Mouse (Mus musculus): ENCODE data around the gene Nutf2-ps1. TPM values are rescaled to one million over a fixed set of nuclear protein-coding genes. Genes with fewer than 3 reads are reported as not detected.
"Not testable (repeated sequence)": the region's sequence is repeated elsewhere in the genome, so short reads cannot be mapped to it uniquely, and the experiment has no call there.

Gene Nutf2-ps1
- total RNA-seq (2021) = 10 to 100 TPM; 76.4 to 81.0 TPM
- long read RNA-seq, experiment 1, transcript Nutf2-ps1-201 (1 exons, 901 nt) = major isoform, 27 of 27 reads
- long read RNA-seq, experiment 1, partial matches to known transcripts = 0 of 27 reads
- long read RNA-seq, experiment 1, other reads (novel, unspliced or antisense) = 0 of 27 reads
- long read RNA-seq, experiment 2, transcript Nutf2-ps1-201 (1 exons, 901 nt) = major isoform, 13 of 13 reads
- long read RNA-seq, experiment 2, partial matches to known transcripts = 0 of 13 reads
- long read RNA-seq, experiment 2, other reads (novel, unspliced or antisense) = 0 of 13 reads

- DNase-seq = not testable (repeated sequence)
Observed at GRCm38 (mm10) chr19:53588968-53589367, at the start of gene Nutf2-ps1. TSS of gene Nutf2-ps1 (minus strand) at chr19:53589068.

- no peak for DNase-seq
Observed at GRCm38 (mm10) chr19:53638041-53638440, 49.2 kb upstream of the Nutf2-ps1 start.

GRCm38 (mm10) chr19:53621681-53622080 lies 32.8 kb upstream of the Nutf2-ps1 start:
- DNase-seq = no peak

DNA sequence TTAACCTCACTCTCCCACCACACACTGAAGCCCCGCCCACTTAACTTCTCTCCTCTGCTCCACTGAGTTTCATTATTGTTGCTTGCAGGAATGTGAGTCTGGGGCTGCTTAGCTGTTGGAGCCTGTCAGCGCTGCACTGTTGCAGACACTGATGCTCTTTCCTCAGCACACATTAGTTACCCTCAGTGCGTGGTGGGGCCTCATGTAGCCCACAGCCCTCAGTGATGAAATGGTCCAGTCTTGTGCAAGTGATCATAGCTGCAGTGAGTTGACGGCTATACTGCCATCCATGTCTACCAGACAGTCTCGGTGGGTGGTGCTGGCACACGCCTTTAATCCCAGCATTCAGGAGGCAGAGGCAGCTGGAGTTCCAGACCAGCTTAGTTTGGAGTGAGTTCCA lies 20.1 kb upstream of the Nutf2-ps1 start:
- no peak for DNase-seq

DNA sequence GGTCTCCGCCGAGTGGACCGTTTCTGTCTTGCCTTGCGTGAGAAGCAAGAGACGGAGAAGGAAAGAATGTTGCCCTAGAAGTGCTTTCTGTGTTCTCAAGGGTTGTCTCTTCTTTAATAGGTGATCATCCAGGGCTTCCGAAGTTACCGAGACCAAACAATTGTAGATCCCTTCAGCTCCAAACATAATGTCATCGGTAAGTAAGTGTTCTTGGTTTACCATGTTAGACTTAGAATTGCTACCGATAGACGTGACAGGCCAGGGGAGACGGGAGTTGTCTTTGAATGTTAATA lies 12.4 kb upstream of the Nutf2-ps1 start:
- no peak for DNase-seq

- DNase-seq = peak; percentile 72
Observed at GRCm38 (mm10) chr19:53600549-53601362, 11.9 kb upstream of the Nutf2-ps1 start.

DNA sequence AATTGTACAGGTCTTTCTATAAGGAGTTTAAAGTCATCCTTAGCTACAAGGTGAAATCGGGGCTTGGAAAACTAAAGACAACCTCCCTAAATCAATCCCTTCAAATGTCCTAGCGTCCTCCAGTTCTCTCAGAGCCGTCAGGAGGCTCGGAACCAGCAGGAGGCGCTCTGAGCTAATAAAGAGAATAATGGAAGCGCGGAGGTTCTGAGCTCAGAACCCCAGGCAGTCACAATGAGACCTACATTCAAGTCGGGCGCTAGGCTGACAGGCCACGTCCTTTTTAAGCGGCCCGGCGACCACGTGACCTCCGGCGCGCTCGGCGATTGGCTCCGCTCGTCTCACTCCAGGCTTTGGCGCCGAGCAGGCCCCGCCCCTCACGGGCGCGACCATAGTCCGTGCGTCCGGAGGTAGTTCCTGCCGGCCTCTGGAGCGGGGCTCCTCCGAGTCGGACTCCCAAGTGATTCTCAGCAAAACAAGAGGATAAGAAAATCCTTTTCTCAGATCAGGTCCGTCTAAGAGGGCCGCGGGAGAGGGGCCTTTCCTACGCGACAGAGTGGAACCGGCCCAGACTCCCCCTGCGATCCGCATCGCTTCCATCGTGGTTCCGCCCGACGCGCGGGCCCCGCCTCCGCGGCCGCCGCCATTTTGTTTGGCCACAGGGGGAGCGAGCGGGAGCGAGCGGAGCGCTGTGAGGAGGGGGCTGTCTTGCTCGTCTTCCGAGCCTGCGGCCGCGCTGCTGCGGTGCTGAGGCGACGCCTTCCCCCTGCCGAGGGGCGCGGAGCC lies 11.1 kb upstream of the Nutf2-ps1 start, which contains the start of gene Smc3:
TSS of gene Smc3 (plus strand) at position 642 of the 783 bp plus-strand sequence.
- DNase-seq = peak; percentile 100

DNA sequence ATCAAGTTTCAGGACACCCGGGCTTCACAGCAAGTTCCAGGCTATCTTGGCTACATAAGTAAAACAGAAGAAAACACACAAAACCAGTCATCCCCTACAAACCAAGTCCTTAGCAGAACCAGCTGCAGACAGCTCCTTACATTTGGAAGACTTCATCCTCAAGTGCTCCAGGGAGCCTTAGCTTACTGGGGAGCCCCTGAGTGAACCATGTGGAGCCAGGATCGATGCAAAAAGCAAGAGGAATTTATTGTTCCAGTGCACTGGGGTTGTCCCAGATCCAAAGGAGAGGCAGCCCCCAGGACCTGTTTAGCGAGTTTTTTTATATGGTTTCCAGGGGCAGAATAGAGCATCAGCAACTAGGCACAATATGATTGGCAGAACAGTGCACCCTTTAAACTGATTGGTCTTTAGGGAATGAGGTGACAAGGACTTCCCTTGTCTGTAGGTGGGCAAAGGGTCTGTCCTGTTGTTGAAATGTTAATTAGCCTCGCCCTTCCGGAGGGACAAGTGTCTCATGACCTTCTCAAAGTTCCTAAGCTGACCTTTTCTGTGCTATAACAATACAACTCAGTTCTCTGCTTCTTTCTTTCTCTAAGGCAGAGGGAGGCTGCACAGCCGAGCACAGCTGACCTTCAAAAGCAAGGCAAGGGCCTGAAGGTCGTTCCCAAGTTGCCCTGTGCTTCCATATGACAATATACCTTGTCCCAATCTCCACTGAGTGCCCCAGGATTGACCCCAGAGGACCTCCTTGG lies 8.0 kb upstream of the Nutf2-ps1 start:
- DNase-seq = no peak

DNA sequence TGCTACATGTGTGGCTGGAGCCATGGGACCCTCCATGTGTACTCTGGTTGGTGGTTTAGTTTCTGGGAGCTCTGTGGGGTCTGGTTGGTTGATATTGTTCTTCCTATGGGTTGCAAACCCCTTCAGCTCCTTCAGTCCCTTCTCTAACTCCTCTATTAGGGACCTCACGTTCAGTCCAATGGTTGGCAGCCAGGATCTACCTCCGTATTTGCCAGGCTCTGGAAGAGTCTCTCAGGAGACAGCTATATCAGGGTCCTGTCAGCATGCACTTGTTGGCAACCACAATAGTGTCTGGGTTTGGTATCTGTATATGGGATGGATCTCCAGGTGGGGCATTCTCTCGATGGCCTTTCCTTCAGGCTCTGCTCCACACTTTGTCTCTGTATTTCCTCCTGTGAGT lies 1.2 kb downstream of the Nutf2-ps1 start:
- not testable (repeated sequence) for DNase-seq

DNA sequence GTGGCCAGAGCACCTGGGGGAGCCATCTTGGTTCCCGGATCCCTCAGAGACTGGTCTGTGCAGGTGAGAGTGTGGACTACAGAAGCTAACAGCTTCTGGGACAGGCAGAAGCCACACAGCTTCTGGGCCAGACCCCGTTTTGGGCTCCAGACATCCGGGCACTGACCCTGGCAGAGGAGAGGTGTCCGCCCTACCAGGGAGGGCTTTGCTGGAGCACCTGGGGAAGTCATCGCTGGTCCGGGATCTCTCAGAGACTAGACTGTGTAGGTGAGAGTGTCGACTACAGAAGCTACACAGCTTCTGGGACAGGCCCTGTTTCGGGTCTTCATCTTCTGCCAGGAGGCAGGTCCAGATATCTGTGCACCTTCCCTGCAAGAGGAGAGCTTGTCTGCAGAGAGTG lies 8.6 kb downstream of the Nutf2-ps1 start:
- DNase-seq = not testable (repeated sequence)

DNA sequence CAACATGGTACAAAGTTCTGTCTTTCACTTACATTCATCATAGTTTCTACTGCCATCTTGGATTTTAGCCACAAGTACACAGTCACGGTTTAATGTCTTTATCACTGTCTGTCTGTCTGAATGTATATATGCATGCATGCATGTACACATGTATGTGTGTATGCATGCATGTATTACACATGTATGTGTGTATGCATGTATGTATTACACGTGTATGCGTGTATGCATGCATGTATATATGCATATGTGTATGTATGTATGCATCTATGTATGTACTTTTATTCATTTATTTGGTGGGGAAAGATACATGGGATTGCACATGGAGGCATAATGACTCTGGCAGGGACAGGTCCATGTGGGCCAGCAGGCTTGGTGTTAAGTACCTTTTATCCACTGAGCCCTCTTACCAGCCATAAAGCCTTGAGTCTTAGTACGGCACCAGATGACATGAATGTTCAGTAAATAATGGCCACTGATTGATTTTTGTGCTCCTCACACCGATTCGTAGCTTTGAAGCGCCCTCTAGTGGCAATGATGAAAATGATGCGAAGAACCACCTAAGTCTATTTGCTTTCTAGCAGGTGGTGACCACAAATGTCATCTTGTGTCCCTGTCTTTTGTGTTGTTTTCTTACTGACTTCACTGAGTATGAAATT lies 10.1 kb downstream of the Nutf2-ps1 start:
- peak; percentile 70 for DNase-seq

DNA sequence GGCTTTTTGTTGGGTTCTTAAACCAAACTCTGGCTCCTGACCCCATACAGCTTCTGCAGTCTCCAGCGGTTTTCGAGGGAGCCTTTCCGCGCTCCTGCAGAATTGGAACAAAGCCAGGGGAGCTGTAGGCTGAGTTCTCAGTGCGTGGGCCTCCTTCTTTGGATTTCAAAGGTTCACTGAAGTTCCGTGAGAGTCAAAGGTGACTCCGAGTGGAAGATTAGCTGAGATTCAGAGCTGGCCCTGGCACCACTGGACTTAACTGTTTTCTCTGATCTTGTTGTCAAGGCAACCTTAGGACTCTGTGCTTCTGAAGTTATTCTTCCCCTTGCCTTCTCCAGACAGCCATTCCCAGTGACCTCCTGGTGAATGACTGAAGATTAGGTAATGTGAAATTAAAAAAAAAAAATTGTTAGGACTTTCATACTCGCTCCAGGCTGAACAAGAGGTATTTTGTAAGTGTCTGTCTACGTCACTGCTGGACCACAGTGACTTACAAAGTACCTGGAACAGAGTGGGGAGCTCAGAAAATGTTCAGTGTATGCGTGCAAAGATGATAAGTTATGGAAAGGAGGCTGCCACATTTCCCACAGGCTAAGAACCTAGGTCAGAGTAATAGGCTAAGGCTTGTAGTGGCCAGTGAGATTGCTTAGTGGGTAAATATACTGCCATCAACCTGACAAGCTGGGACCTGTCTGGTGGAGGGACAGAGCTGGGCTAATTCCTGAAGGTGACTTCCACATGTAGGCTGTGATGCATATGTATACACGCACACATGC lies 11.7 kb downstream of the Nutf2-ps1 start:
- DNase-seq = no peak

DNA sequence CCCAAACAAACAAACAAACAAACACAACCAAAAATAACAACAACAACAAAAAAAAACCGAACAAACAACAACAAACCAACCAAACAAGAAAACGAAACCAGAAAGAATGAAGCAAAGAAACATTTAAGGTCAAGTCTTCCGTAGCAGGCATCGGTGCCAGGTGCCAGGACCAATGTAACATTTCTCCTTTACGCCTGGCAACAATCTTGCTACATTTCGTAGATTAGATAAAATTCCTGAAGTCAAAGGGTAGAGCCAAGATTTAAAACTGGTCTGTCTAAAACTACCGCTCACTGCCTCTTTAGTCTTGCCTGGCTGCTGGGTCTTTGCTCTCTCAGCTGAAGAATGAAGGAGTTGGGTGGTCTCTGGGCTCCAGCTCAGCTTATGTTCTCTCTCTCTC lies 12.8 kb downstream of the Nutf2-ps1 start:
- DNase-seq = no peak

- no peak for DNase-seq
Observed at GRCm38 (mm10) chr19:53575296-53576010, 13.4 kb downstream of the Nutf2-ps1 start.

GRCm38 (mm10) chr19:53574546-53574945 lies 14.3 kb downstream of the Nutf2-ps1 start:
- no peak for DNase-seq

GRCm38 (mm10) chr19:53574131-53574530 lies 14.7 kb downstream of the Nutf2-ps1 start:
- DNase-seq = no peak

GRCm38 (mm10) chr19:53573151-53573550 lies 15.7 kb downstream of the Nutf2-ps1 start:
- no peak for DNase-seq

- DNase-seq = no peak
Observed at GRCm38 (mm10) chr19:53572607-53573006, 16.3 kb downstream of the Nutf2-ps1 start.

DNA sequence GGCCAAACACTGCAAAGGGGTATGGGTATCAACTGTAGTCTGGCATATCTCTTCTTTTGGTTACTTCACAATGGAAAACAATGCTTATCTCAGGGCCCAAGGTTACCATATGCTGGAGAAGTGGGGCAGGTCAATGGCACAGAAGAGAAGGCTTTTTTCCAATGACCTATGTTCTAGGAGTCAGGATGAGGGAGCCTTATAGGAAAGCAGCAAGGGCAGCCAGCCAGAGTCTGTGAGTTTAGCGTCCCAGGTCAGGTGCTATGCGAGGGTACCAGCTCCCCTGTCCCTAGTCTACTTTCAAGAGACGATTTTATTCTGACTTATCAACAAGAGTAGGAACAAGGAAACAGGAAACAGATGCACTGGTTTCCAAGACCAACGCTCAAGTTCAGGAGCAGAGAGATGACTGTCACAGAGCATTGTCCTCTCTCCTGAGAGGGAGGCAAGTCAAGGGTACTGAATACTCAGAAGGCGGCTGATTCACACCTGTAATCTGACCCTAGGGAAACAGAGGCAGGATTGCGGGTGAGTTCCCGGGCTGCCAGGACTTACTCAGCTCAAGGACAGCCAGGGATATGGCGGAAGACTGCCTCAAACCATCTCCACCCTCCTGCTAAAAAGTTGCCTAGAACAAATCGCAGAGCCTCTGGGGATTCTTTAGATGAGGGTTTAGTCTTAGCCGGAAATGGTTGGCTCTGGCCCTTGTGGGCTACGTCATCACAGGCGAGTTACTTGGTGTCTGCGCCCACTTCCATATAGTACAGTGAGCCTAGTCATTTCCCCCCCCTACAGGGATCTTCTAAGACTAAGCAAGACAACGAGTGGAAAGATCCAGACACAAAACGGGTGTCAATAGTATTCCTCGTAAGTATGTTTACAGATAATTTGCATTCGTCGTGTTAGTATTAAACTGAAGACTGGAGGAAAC lies 17.1 kb downstream of the Nutf2-ps1 start:
- DNase-seq = no peak
